In genomic region chr1:189867497-189867896, GRCm38 (mm10) we compare ENCODE assay signal across 9 mouse cellular contexts. TPM values are rescaled to one million over a fixed set of nuclear protein-coding genes. Genes with fewer than 3 reads are reported as not detected.
DNase-seq lines count a peak whose midpoint lies in the region; ATAC-seq lines count a peak whose summit lies in the region.
"Had no signal": no experiment of that assay in that cellular context is flagged by ENCODE, and none has a peak within 500 bp of the region (broad histone marks: within the 10 kb centered on the region; RNA-seq: fewer than 3 reads in every experiment).

No protein-coding gene starts in this region.

- peak overlapping the region; percentile 66 for H3K4me2 ChIP-seq in liver, embryonic 12.5 days
- H3K4me2 ChIP-seq in hindbrain, embryonic 13.5 days, result no peak overlapping the region
- H3K4me2 ChIP-seq: limb, embryonic 13.5 days had no signal

- peak; percentile 96 for DNase-seq in 416B (ENCODE audit: low read depth)
- DNase-seq in heart, postnatal 14 days, result peak; percentile 64 to 71
- peak; percentile 72 for DNase-seq in yolk sac, embryonic 10.5 days (ENCODE audit: low spot score)
- DNase-seq in cerebellum, postnatal 25 days, result no peak
- DNase-seq in cerebellum, postnatal 4 days (ENCODE audit: low spot score in 2 of 2), result no peak

- 5% methylated on average over 9 of the region's 9 CpGs for WGBS in liver, embryonic 12.5 days (ENCODE audit: insufficient replicate concordance)
- 65% methylated on average over 9 of the region's 9 CpGs for WGBS in hindbrain, embryonic 13.5 days

- no peaks in the 10 kb centered on the region for H3K9me3 ChIP-seq in liver, embryonic 12.5 days (replicated peaks)
- H3K9me3 ChIP-seq in hindbrain, embryonic 13.5 days, result no peaks in the 10 kb centered on the region
- H3K9me3 ChIP-seq: limb, embryonic 13.5 days had no signal

- peak; percentile 83 for ATAC-seq in liver, embryonic 12.5 days
- no peak for ATAC-seq in hindbrain, embryonic 13.5 days (ENCODE audit: low FRiP score)

- intact Hi-C loops in heart, postnatal 14 days (cut with DNase I), result no loop called here

- no peak overlapping the region for H3K4me3 ChIP-seq in brown adipose tissue, adult 24 weeks (ENCODE audit: insufficient read depth, low read depth, low read length)
- H3K4me3 ChIP-seq in liver, embryonic 12.5 days, result peak overlapping the region; percentile 20
- H3K4me3 ChIP-seq in hindbrain, embryonic 13.5 days, result no peak overlapping the region
- H3K4me3 ChIP-seq: limb, embryonic 13.5 days had no signal

- peaks cover 3% of the 10 kb centered on the region; the same call in 1 of the 2 replicates for H3K4me1 ChIP-seq in brown adipose tissue, adult 24 weeks (ENCODE audit: control insufficient read depth, insufficient read depth, insufficient read length, low read length)
- peaks cover 63% of the 10 kb centered on the region for H3K4me1 ChIP-seq in liver, embryonic 12.5 days
- peaks cover 31% of the 10 kb centered on the region for H3K4me1 ChIP-seq in hindbrain, embryonic 13.5 days (replicated peaks)

- H3K27me3 ChIP-seq in liver, embryonic 12.5 days (replicated peaks), result no peaks in the 10 kb centered on the region
- no peaks in the 10 kb centered on the region for H3K27me3 ChIP-seq in hindbrain, embryonic 13.5 days
- H3K27me3 ChIP-seq: limb, embryonic 13.5 days had no signal

- peak overlapping the region; percentile 50 for H3K9ac ChIP-seq in liver, embryonic 12.5 days
- no peak overlapping the region for H3K9ac ChIP-seq in hindbrain, embryonic 13.5 days
- H3K9ac ChIP-seq: limb, embryonic 13.5 days had no signal

- H3K36me3 ChIP-seq in liver, embryonic 12.5 days, result no peaks in the 10 kb centered on the region
- H3K36me3 ChIP-seq in hindbrain, embryonic 13.5 days, result no peaks in the 10 kb centered on the region

- peak overlapping the region; percentile 39 for H3K27ac ChIP-seq in brown adipose tissue, adult 24 weeks (replicated peaks; ENCODE audit: low read depth, low read length)
- H3K27ac ChIP-seq in liver, embryonic 12.5 days, result peak overlapping the region; percentile 83
- H3K27ac ChIP-seq in hindbrain, embryonic 13.5 days, result no peak overlapping the region
- H3K27ac ChIP-seq: limb, embryonic 13.5 days had no signal

RNA-seq across cellular contexts. Expression of gene Smyd2, which starts 54.7 kb away (rescaled TPM):
- polyA plus RNA-seq in brown adipose tissue, adult 24 weeks (2012; ENCODE audit: insufficient read depth, insufficient read length, missing spikeins), result 21.8 and 22.6 TPM in 2 replicates
- total RNA-seq in heart, postnatal 14 days (2021), result 100 to 1,000 TPM; 122 to 138 TPM
- polyA plus RNA-seq in liver, embryonic 12.5 days (2016; fragmentation: Nextera tagmentation; extraction: Ambion mirVana), result 49.0 and 53.4 TPM in 2 replicates
- 53.6 and 56.1 TPM in 2 replicates for polyA plus RNA-seq in hindbrain, embryonic 13.5 days (2015; fragmentation: Nextera tagmentation; extraction: Ambion mirVana)

Comparison
In these comparisons a context has a peak if more than half of its experiments do, and no peak if none do; other contexts are left out.
1. DNase-seq: peak in 416B (single experiment), heart, postnatal 14 days (2 of 2) and yolk sac, embryonic 10.5 days (single experiment); none in cerebellum, postnatal 25 days (0 of 2) and cerebellum, postnatal 4 days (0 of 2).